Mouse (Mus musculus): ENCODE results near the gene Cx3cr1.

The Cx3cr1 gene

GRCm38 (mm10) chr9:119999636-120000035, 70.0 kb downstream of the Cx3cr1 start:
- no peak for DNase-seq (ENCODE audit: extremely low spot score, low spot score)

DNA sequence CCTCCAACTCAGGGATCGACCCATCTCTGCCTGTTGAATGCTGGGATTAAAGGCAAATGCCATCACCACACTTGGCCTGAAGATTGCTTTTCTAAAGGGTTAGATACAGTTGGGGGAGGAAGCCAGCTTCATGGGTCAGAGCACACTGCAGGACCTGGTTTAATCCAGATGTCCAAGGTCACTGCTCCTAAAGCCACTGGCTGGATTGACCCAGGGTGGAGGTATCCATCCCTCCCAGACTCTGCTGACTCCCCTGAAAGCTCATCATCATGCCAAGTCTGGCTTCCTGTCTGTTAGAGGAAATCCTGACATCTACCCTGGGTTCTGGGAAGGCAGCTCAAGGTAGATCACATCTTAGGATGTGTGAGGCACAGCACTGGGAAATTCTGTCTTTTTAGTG, 70.9 kb downstream of the Cx3cr1 start:
- DNase-seq (ENCODE audit: extremely low spot score, low spot score), result no peak

- DNase-seq (ENCODE audit: extremely low spot score, low spot score), result no peak
Measured at GRCm38 (mm10) chr9:119996080-119996479, 73.6 kb downstream of the Cx3cr1 start.

DNA sequence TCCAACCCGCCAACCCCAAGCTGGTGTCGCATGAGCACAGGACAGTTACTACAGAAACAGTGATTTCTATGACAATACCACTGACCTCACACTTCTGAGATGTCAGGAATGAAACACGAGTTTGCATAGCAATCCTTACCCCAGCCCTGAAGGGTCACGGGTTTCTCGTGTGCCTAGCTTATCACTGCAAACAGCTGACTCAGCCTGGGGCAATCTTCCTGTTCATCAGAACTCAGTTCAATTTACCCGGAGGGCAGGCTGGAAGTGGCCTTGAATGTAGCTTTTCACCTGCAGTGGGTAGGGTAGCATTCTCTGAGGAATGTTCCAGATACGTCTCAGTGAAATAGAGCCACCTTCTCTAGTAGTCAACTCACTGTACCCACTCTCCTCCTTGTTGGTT, 75.5 kb downstream of the Cx3cr1 start:
- no peak for DNase-seq (ENCODE audit: extremely low spot score, low spot score)

- no peak for DNase-seq (ENCODE audit: extremely low spot score, low spot score)
Measured at GRCm38 (mm10) chr9:119993092-119993844, 76.4 kb downstream of the Cx3cr1 start.

- DNase-seq (ENCODE audit: extremely low spot score, low spot score), result no peak
Measured at GRCm38 (mm10) chr9:119991310-119991709, 78.4 kb downstream of the Cx3cr1 start.

DNA sequence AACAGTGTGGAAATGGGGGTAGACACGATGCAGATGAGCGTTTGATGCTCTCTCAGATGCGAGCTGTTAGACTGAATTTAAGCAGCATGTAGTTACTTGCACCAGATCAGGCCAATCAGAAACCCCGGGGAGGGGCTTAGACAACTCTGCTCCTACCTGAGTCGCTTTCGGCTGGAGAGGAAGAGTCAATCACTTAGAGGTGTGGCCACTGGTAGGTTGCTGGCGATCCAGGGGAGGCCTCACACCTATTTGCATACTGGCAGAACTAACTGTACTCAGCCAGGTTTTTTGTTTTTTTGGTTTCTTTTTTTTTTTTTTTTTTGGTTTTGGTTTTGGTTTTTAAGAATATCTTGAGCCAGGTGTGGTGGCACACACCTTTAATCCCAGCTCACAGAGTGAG, 81.4 kb downstream of the Cx3cr1 start:
- no peak for DNase-seq (ENCODE audit: extremely low spot score, low spot score)

DNA sequence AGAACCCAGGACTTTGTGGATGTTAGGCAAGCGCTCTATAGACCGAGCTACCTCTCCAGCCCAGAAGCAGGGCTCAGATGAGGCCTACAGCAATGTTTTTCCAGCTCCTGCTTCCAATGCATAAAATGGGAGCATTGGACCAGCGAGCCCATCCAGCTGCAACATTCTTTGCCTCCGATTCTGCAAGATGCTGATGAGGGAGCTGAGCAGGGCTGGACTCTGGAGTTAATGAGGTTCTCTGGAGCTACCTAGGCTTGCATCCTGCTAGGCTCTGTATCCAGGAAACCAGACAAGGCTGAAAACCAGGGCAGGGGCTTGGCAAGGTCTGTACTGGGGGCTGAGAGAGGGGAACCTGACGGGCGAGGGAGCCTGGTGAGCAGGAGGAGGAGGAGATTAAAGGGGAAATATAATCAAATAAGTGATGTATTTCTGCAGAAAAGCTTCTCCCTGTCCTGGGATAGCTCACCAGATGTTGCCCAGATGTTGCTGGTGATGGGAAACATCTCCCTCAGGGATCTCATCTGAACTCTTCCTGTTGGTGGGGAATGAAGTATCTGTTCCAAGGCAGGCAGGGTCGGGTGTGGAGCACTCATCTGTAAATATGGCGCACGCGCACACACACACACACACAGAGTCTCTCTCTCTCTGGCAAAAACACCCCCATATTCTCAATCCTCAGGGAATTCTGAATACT, 83.7 kb downstream of the Cx3cr1 start:
- no peak for DNase-seq (ENCODE audit: extremely low spot score, low spot score)

DNA sequence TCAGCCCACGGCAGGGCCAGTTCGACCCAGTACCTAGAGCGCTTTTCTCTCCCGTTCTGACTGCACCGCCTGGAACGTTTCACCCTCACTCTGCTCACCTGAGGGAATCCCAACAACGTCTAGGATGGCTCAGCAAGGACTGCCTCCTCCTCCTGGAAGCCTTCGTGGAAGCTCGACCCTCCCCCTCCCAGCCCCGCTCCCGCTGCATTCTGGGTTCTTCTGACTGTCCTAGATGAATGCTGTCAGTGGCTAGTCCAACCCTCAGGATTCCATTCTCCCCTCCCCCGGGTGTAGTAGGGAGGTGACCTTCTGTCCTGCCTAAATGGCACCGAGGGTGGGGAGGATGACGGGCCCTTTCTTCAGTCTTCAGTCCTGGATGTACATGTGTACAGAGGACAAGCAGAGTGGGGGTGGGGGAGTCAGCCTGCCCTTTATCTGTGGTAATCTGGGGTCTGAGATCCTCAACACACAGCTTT, 85.1 kb downstream of the Cx3cr1 start, which contains the start of gene Csrnp1:
Csrnp1 (minus strand) TSS at position 123 of the 476 bp plus-strand sequence.
- peak; percentile 50 for DNase-seq (ENCODE audit: extremely low spot score, low spot score)

GRCm38 (mm10) chr9:119983585-119984535, 85.8 kb downstream of the Cx3cr1 start:
- DNase-seq (ENCODE audit: extremely low spot score, low spot score), result peak; percentile 79

DNA sequence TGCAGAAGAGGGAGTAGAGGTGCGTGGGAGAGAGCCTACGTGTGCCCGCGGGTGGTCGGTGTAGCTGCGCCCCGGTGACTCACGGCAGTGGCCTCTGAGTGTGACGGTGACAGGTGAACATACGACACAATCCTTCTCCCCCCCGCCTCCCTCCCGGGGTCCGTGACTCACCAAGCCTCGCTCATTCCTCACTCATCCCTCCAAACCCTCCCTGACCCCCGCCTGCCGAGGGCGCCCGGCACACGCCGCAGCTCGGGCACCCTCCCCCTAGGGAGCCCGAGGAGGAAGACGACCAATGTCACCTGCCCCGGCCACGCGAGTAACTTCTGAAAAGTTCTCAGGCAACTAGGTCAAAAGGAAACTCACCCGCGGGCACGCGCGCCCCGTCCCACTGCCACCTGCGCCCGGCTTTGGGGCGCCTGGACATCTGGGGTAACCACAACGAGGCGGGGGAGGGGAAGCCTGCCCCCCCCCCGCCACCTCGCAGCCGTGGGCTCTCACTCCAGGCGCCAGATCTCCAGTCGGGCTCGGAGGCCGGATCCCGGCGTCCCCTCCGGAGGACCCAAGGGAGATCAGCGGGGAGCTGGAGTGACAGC, 86.6 kb downstream of the Cx3cr1 start:
- no peak for DNase-seq (ENCODE audit: extremely low spot score, low spot score)

GRCm38 (mm10) chr9:119982241-119982811, 87.4 kb downstream of the Cx3cr1 start:
- DNase-seq (ENCODE audit: extremely low spot score, low spot score), result peak; percentile 55

- peak; percentile 74 for DNase-seq (ENCODE audit: extremely low spot score, low spot score)
Measured at GRCm38 (mm10) chr9:119981183-119982179, 88.2 kb downstream of the Cx3cr1 start.

DNA sequence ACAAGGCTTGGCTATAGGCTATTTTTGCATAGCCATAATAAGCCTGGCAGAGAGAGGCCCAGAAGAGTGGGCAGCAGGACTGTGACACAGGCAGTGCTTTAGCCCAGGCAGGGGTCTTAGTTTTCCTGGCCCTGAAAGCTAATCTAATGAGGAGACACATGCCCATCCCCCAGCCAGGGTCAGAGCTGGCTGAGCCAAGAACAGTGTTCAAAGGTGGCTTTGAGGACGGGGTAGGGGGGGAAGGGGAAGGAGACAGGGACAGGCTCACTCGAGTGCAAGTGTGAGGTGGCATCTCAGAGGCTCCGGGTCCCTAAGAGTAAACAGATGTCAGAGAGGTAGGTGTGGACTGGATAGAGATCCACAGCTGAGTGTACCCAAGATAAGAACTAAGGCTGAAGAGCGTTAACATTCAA, 88.9 kb downstream of the Cx3cr1 start:
- peak; percentile 40 for DNase-seq (ENCODE audit: extremely low spot score, low spot score)

DNA sequence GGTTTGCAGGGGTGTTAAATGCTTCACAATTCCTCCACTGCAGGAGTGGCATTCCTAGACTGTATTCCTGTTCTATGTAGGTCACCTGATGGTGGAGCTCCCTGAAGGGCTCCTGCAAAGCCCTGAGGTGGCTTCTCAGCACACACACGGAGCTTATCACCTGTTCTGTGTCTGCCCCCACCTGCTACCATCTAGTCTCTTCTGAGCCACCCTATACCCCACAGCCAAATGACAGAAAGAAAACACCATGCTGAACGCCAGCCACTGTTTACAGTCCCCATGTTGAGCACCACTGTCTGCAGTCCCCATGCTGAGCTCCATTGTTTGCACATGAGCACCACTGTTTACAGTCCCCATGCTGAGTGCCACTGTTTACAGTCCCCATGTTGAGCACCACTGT, 89.9 kb downstream of the Cx3cr1 start:
- no peak for DNase-seq (ENCODE audit: extremely low spot score, low spot score)

DNA sequence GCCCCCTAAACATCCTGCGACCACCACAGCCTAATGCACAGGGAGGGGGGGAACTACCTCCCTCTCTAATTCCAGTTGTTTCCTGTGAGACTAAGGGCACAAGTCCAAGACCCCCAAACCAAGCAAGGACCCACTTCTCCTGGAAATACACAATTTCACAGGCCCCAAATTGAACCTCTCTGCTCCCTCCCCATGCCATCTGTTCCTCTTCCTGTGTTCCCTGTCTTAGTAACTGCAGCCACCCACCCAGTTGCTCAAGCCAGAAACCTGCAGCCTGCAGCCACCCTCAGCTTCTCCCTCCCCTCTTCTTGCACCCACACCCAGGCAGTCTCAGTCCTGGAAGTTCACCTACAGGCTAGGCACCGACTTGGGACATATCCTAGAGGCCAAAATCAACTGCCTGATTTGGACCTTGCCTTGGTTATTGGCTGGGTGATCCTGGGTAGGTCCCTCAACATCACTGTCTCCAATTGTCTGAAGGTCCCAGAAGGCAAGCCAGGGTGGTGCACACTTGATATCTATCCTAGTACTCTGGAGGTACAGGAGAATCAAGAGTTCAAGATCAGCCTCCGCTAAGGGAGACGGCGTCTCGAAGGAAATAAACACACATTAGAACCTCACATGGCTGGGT, 90.8 kb downstream of the Cx3cr1 start:
- no peak for DNase-seq (ENCODE audit: extremely low spot score, low spot score)

- no peak for DNase-seq (ENCODE audit: extremely low spot score, low spot score)
Measured at GRCm38 (mm10) chr9:119978151-119978810, 91.4 kb downstream of the Cx3cr1 start.

DNA sequence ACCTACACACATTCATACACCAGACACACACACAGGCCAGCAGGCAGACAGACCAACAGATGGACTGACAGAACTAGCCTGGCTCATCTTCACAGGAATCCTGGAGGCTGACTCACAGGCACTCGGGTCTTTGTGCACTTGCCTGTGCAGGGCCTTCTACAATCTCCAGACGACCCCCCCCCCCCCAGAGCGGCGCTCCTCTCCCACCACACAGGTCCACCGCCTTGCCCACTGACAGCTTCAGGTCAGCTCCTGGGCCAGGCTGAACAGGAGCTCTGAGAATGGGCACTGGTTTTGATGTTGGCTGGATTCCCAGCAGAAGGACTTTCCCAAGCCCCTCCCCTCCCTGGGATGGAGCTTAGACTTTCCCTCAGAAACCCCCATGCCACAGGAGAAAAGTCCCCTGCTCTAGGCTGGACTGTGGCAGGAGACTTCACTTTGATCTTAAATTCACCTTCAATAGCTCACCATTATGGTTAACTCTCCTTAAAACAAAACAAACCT, 92.1 kb downstream of the Cx3cr1 start:
- no peak for DNase-seq (ENCODE audit: extremely low spot score, low spot score)
